Mouse (Mus musculus) midbrain, embryonic 13.5 days (tissue): ENCODE data around the gene Rbp1. TPM values are rescaled to one million over a fixed set of nuclear protein-coding genes. Genes with fewer than 3 reads are reported as not detected.

Experiments used
- ATAC-seq: fragments of 200-750 bp; cut with Nextera tagmentation; 2 replicates; pipeline ENCODE4 v1.8.0; 2017; ENCODE audit warnings: mild to moderate bottlenecking, moderate TSS enrichment, moderate library complexity
- H3K27ac ChIP-seq: fragments of 300-500 bp; sonication (generic); 2 replicates; pipeline ENCODE4 v1.5.1; 2015; ENCODE audit warnings: inconsistent platforms, mild to moderate bottlenecking, moderate library complexity
- H3K27me3 ChIP-seq: fragments of 300-500 bp; sonication (generic); 2 replicates; pipeline ENCODE4 v1.6.1; 2015; ENCODE audit warnings: mild to moderate bottlenecking, inconsistent platforms
- H3K36me3 ChIP-seq: fragments of 300-500 bp; sonication (generic); 2 replicates; pipeline ENCODE4 v1.6.1; 2015; ENCODE audit warnings: mild to moderate bottlenecking, inconsistent platforms
- H3K4me1 ChIP-seq: fragments of 300-500 bp; sonication (generic); replicated peaks from 2 replicates; pipeline ENCODE4 v1.6.1; 2015; ENCODE audit warnings: inconsistent platforms
- H3K4me2 ChIP-seq: fragments of 300-500 bp; sonication (generic); replicated peaks from 2 replicates; pipeline ENCODE4 v1.6.1; 2015; ENCODE audit warnings: moderate library complexity, mild to moderate bottlenecking, inconsistent platforms
- H3K4me3 ChIP-seq: fragments of 300-500 bp; sonication (generic); replicated peaks from 2 replicates; pipeline ENCODE4 v1.5.1; 2015; ENCODE audit warnings: mild to moderate bottlenecking, inconsistent platforms
- H3K9ac ChIP-seq: fragments of 300-500 bp; sonication (generic); replicated peaks from 2 replicates; pipeline ENCODE4 v1.6.1; 2015; ENCODE audit warnings: mild to moderate bottlenecking, inconsistent platforms
- H3K9me3 ChIP-seq: fragments of 300-500 bp; sonication (generic); 2 replicates; pipeline ENCODE4 v1.6.1; 2016; ENCODE audit warnings: mild to moderate bottlenecking, inconsistent platforms
- WGBS: fragments of 180-500 bp; shearing (Covaris S2); methylation state at CpG from one replicate; pipeline ENCODE4 v1.1.7; 2015; 5-methylcytosine and 5-hydroxymethylcytosine counted together
- polyA plus RNA-seq: library from polyadenylated mRNA; unstranded; fragments of >200 nt; fragmentation: Nextera tagmentation; extraction: Ambion mirVana; gene quantifications from 2 replicates; pipeline ENCODE4 v1.2.1, GENCODE M21; 2015

Gene Rbp1
- polyA plus RNA-seq, 1 experiment from 2014 or later: 28.4 TPM

DNA sequence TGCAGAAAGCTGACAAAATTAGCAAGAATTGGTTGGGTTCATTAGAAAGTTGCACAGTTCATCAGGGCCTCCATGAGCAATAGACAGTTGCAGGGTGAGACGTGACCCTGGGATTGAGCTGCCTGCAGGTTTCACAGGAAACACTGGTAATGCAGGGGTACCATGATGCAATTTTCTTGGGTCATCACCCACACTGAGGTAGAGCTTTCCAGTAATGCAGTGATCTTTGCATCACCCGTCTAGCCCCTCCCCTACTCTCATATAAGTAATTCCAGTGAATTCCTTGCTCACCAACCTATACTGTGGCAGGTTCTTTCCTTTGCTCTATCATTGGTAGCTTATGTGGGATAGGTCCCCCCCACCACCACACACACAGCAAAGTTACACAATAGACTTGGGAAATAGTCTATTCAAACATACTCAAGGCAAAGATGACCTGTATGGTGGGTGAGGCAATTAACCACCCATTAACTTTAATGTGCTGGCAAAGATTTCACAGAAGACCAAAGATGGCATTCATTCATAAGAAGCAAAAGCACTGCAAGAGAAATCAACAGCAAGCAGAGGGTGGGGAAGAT lies 57.5 kb downstream of the Rbp1 start:
- no peak overlapping the region for H3K4me2 ChIP-seq
- H3K9me3 ChIP-seq: no peaks in the 10 kb centered on the region
- no peak overlapping the region for H3K9ac ChIP-seq
- no peak overlapping the region for H3K27ac ChIP-seq
- ATAC-seq: no peak
- no peaks in the 10 kb centered on the region for H3K4me1 ChIP-seq
- H3K27me3 ChIP-seq: no peaks in the 10 kb centered on the region
- H3K4me3 ChIP-seq: no peak overlapping the region
- WGBS: 81% methylated on average over 2 of the region's 2 CpGs
- no peaks in the 10 kb centered on the region for H3K36me3 ChIP-seq

DNA sequence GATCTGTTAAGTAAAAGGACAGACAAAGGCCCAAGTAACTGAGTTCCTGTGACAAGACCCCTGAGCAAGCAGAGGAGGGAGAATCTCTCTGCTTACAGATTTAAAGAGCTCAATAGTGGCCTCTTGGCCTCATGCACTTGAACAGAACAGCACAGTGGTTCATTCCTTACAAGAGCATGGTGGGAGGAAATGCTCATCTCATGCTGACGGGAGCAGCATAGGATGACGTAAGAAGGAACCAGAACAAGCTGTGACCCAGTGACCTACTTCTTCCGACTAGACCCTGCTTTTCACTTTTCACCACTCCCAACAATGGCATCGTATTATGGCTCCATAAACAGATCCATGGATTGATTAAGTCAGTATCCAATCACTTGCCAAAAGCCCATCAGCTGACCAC lies 59.5 kb downstream of the Rbp1 start:
- H3K27me3 ChIP-seq: no peaks in the 10 kb centered on the region
- H3K4me2 ChIP-seq: no peak overlapping the region
- no peak overlapping the region for H3K9ac ChIP-seq
- no peaks in the 10 kb centered on the region for H3K9me3 ChIP-seq
- WGBS: 83% methylated on average over 4 of the region's 4 CpGs
- ATAC-seq: no peak
- H3K36me3 ChIP-seq: no peaks in the 10 kb centered on the region
- no peak overlapping the region for H3K27ac ChIP-seq
- H3K4me1 ChIP-seq: no peaks in the 10 kb centered on the region
- H3K4me3 ChIP-seq: no peak overlapping the region

DNA sequence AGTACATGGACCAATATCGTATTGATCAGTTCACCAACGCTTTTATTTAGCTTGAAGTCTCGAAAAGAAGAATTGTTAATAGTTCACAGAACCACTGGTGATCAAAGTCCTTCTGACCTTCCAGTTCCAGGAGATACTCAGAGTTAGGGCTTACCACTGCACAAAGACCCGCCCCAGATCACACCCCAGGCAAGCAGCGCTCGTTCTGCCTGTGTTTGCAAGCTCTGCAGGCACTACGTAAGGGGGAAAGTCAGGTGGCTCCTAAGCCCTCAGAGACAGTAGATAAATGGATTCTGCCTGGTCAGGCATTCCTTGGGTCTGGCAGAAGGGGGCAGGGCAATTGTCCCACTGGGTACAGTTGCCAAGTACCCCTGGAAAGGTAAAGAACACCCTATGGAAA lies 62.3 kb downstream of the Rbp1 start:
- H3K27ac ChIP-seq: no peak overlapping the region
- no peaks in the 10 kb centered on the region for H3K9me3 ChIP-seq
- H3K4me1 ChIP-seq: no peaks in the 10 kb centered on the region
- WGBS: 81% methylated on average over 7 of the region's 7 CpGs
- H3K4me2 ChIP-seq: no peak overlapping the region
- H3K4me3 ChIP-seq: no peak overlapping the region
- H3K36me3 ChIP-seq: no peaks in the 10 kb centered on the region
- H3K27me3 ChIP-seq: no peaks in the 10 kb centered on the region
- no peak for ATAC-seq
- no peak overlapping the region for H3K9ac ChIP-seq

DNA sequence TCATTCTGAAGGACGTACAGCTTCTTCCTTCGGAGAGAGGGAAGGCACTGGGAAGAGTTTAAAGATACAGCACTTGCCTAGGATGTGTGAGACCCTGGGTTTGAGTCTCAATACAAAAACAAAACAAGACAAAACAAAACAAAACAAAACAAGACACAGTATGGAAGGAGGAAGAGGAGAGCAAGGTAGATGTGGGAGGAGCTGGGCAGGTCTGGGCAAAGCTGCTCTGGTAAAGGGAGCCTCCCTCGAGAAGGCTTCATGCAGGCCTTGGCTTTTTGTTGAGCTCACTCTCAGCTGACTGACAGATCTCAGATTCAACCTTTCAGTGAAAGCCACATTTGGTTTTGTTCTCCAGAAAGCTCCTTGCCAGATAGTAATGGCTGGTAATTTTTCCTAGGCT lies 63.1 kb downstream of the Rbp1 start, which contains the start of gene Rbp2:
Rbp2 (plus strand) TSS at position 301 of the 400 bp plus-strand sequence.
- no peaks in the 10 kb centered on the region for H3K27me3 ChIP-seq
- H3K4me3 ChIP-seq: no peak within 1 kb of the TSS
- H3K36me3 ChIP-seq: no peaks in the 10 kb centered on the region
- H3K4me2 ChIP-seq: no peak within 1 kb of the TSS
- no peak within 1 kb of the TSS for H3K9ac ChIP-seq
- 84% methylated on average over 3 of the region's 3 CpGs for WGBS
- H3K4me1 ChIP-seq: no peaks in the 10 kb centered on the region
- no peak within 1 kb of the TSS for H3K27ac ChIP-seq
- no peak for ATAC-seq
- H3K9me3 ChIP-seq: no peaks in the 10 kb centered on the region

DNA sequence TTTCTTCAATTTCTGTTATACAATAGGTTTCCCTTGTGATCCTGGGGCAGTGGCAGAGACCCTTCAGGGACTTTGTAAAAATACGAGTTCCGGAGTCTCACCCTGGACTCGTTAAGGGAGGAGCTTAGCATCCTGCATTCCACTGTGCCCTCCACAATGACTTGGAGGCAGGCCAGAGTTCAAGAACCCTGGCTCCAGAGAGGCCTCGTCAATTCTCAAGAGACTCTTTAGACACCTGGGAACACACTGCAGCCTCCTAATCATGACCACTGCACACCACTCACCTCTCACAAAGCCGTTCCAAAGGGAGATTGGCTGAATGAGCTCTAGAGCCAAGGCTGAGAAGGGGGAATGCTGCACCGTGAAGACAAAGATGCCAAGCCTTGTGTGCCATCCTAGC lies 64.5 kb downstream of the Rbp1 start:
- Histone ChIP-seq H3K27ac (no peak overlapping the region), H3K9ac (no peak overlapping the region), H3K4me3 (no peak overlapping the region), H3K36me3 (no peaks in the 10 kb centered on the region), H3K4me1 (no peaks in the 10 kb centered on the region), H3K4me2 (no peak overlapping the region), H3K27me3 (no peaks in the 10 kb centered on the region), H3K9me3 (no peaks in the 10 kb centered on the region)
- WGBS: 71% methylated on average over 6 of the region's 6 CpGs
- no peak for ATAC-seq

DNA sequence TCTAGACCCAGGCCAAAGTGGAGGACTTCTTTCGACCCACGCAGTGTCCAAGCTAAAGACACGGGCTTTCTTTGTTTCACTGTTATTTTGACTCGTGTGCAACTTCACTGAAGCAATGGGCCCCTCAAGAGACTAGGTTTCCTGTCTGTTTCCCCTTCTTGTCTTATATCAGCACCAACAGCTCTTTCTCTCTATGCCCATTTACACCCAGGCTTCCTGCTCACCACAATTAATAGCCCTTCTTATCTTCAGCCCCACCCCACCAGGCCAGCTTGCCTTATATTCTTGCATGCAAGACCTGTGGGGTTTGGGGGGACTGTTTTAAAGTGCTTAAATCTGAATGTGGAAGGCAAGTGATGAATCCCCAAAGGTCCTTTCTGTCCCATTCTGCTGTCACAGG lies 66.8 kb downstream of the Rbp1 start:
- Histone ChIP-seq H3K9me3 (no peaks in the 10 kb centered on the region), H3K36me3 (no peaks in the 10 kb centered on the region), H3K4me2 (no peak overlapping the region), H3K27ac (no peak overlapping the region), H3K4me3 (no peak overlapping the region), H3K9ac (no peak overlapping the region), H3K4me1 (no peaks in the 10 kb centered on the region), H3K27me3 (no peaks in the 10 kb centered on the region)
- 88% methylated on average over 4 of the region's 4 CpGs for WGBS
- ATAC-seq: no peak

DNA sequence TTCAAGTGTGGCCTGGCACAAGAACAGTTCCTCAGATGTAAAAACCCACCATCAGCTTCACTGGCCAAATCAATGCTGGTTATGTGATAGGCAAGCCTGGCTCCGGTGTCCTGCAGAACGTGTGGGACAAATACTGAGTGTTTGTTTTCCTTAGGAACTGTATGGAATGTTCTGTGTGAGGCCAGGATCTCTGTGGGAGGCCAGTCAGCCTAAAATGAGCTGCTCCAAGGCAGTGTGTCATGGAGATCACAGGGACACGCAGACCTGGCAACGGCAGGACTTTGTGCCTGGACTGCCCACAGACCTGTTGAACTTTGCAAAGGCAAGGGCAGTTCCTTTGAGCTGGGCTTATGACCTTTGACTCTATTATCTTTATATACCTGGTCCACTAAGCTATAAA lies 67.4 kb downstream of the Rbp1 start:
- no peak overlapping the region for H3K4me2 ChIP-seq
- H3K36me3 ChIP-seq: no peaks in the 10 kb centered on the region
- H3K27me3 ChIP-seq: no peaks in the 10 kb centered on the region
- no peaks in the 10 kb centered on the region for H3K9me3 ChIP-seq
- whole genome bisulfite sequencing: 65% methylated on average over 4 of the region's 4 CpGs
- no peak for ATAC-seq
- H3K9ac ChIP-seq: no peak overlapping the region
- no peak overlapping the region for H3K4me3 ChIP-seq
- H3K27ac ChIP-seq: no peak overlapping the region
- no peaks in the 10 kb centered on the region for H3K4me1 ChIP-seq

DNA sequence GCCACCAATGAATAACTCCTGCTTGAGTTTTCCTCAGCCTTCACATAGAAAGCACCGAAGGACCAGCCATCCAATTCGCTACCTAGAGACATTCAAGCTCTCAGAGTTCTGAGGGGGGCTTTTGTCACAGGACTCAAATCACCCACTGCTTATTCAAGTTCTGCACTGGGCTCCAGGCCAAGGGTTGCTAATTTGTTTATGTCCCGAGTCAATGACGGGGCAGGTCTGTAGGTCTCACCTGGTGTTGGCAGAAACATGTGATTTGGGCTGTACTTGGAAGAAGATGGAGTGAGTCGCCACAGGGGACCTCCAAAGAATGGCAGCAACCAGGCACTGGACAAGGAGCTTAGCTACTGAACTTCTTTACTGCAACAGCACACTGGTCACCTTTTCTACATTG lies 68.3 kb downstream of the Rbp1 start:
- Histone ChIP-seq H3K4me3 (no peak overlapping the region), H3K4me2 (no peak overlapping the region), H3K27me3 (no peaks in the 10 kb centered on the region), H3K4me1 (no peaks in the 10 kb centered on the region), H3K27ac (no peak overlapping the region), H3K36me3 (no peaks in the 10 kb centered on the region), H3K9me3 (no peaks in the 10 kb centered on the region), H3K9ac (no peak overlapping the region)
- WGBS: 89% methylated on average over 5 of the region's 5 CpGs
- no peak for ATAC-seq

DNA sequence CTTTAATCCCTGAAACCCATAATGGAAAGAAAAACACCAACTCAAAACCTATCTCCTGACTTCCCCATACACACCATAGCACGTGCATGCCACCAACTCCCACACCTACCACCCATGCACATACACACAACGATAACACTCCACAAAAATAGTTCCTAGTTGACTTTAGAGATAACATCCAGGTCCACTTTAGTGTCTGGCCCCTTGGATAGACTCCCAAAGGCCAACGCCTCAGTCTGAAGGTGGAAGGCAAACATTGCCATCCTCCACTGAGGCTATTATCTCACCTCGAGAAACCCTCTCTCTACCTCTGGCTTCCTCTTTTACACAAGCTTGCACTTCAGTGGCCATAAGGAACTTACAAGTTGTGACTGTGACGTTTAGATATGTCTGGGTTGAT lies 69.5 kb downstream of the Rbp1 start:
- H3K27me3 ChIP-seq: no peaks in the 10 kb centered on the region
- no peak overlapping the region for H3K4me2 ChIP-seq
- no peaks in the 10 kb centered on the region for H3K36me3 ChIP-seq
- no peak for ATAC-seq
- no peaks in the 10 kb centered on the region for H3K4me1 ChIP-seq
- H3K27ac ChIP-seq: no peak overlapping the region
- no peak overlapping the region for H3K9ac ChIP-seq
- no peaks in the 10 kb centered on the region for H3K9me3 ChIP-seq
- WGBS: 90% methylated on average over 5 of the region's 5 CpGs
- H3K4me3 ChIP-seq: no peak overlapping the region

DNA sequence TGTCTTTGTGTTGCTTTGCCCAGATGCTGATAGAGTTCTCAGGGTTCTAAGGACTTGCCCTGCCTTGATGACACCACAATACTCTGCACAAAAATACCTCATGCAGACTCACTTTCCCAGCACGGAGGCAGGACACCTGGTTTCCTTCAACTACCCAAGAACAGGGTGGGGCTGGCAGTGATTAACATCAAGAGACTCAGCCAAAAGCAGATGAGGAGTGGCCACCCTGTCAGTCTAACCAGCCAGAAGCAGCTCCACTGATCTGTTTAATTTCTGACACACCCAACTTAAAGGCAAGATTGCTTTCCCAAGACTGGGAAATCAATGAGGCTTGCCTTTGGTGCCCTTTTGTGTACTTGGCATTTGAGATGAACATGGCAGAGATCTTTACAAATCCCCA lies 70.1 kb downstream of the Rbp1 start:
- 79% methylated on average over 1 of the region's 1 CpGs for WGBS

More for the DNA sequence above, 70.1 kb downstream of the Rbp1 start:
- ATAC-seq: no peak
- Histone ChIP-seq H3K27me3 (no peaks in the 10 kb centered on the region), H3K9ac (no peak overlapping the region), H3K4me1 (0 out of 2 replicates have a peak, but pooled peaks cover 4% of the 10 kb centered on the region), H3K36me3 (no peaks in the 10 kb centered on the region), H3K9me3 (no peaks in the 10 kb centered on the region), H3K27ac (no peak overlapping the region), H3K4me3 (no peak overlapping the region), H3K4me2 (no peak overlapping the region)

Other genes with a start within 250 kb of the Rbp1 start
- gene Nmnat3, start 135.5 kb upstream of the Rbp1 start, polyA plus RNA-seq: 1.0 and 1.3 TPM in 2 replicates
- gene Rbp2, start 63.2 kb downstream of the Rbp1 start, polyA plus RNA-seq: not detected in 2 replicates
- gene Copb2, start 140.8 kb downstream of the Rbp1 start, polyA plus RNA-seq: 136 and 138 TPM in 2 replicates
- gene Mrps22, start 178.7 kb downstream of the Rbp1 start, polyA plus RNA-seq: 57.9 and 59.3 TPM in 2 replicates